Mouse (Mus musculus): ENCODE results near the gene Hhat.

DNA sequence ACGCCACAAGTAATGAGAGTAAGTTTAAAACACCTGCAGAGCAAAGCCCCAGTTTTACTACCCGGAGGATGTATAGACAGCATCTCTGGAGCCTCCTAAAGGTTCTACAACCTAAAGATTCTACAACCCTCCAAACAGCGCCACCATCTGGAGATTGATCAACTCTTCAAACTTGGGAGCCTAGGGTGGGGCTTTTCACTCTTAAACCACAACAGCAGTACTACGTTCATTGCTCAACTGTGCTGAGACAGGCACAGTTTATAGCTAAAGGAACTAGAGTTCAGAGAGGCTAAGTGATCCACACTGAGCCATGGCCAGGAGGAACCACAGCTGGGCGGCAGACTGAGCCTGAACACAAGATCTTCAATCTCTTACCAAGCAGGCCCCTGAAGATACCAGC, 107.9 kb downstream of the Hhat start:
- TF ChIP-seq POLR2A (IDR thresholded peaks at IDR 0.05; ENCODE audit: low read depth, low read length) (no peak), CTCF (IDR thresholded peaks at IDR 0.05; ENCODE audit: borderline replicate concordance, insufficient read depth, low read length) (no peak)
